Mouse (Mus musculus) forebrain, embryonic 11.5 days (tissue): ENCODE data around the gene Gstm6. TPM values are rescaled to one million over a fixed set of nuclear protein-coding genes. Genes with fewer than 3 reads are reported as not detected.

ENCODE experiments used
- ATAC-seq: fragments of 200-750 bp; cut with Nextera tagmentation; replicated peaks from 2 replicates; pipeline ENCODE4 v1.8.0; 2017; ENCODE audit warnings: moderate TSS enrichment; ENCODE audit not compliant: low FRiP score
- DNase-seq: peaks from one replicate; pipeline ENCODE4 v3.0.0-alpha.2; 2017; ENCODE audit warnings: low spot score
- H3K27ac ChIP-seq: fragments of 300-500 bp; sonication (generic); 2 replicates; pipeline ENCODE4 v1.5.1; 2014; ENCODE audit warnings: low read depth, low read length
- H3K27me3 ChIP-seq: fragments of 300-500 bp; sonication (generic); 2 replicates; pipeline ENCODE4 v1.6.1; 2014; ENCODE audit warnings: mild to moderate bottlenecking, low read length, mixed read lengths; ENCODE audit not compliant: control insufficient read depth, insufficient read depth
- H3K36me3 ChIP-seq: fragments of 300-500 bp; sonication (generic); 2 replicates; pipeline ENCODE4 v1.6.1; 2014; ENCODE audit warnings: mild to moderate bottlenecking, low read length, moderate library complexity, mixed read lengths; ENCODE audit not compliant: control insufficient read depth, insufficient read depth
- H3K4me1 ChIP-seq: fragments of 300-500 bp; sonication (generic); replicated peaks from 2 replicates; pipeline ENCODE4 v1.6.1; 2014; ENCODE audit warnings: low read length, mixed read lengths; ENCODE audit not compliant: control insufficient read depth, insufficient read depth
- H3K4me2 ChIP-seq: fragments of 300-500 bp; sonication (generic); 2 replicates; pipeline ENCODE4 v1.6.1; 2014; ENCODE audit warnings: low read depth, mild to moderate bottlenecking, low read length, moderate library complexity, mixed read lengths; ENCODE audit not compliant: severe bottlenecking
- H3K4me3 ChIP-seq: fragments of 300-500 bp; sonication (generic); 2 replicates; pipeline ENCODE4 v1.5.1; 2014; ENCODE audit warnings: low read depth, low read length
- H3K9ac ChIP-seq: fragments of 300-500 bp; sonication (generic); 2 replicates; pipeline ENCODE4 v1.6.1; 2014; ENCODE audit warnings: low read length
- H3K9me3 ChIP-seq: fragments of 300-500 bp; sonication (generic); 2 replicates; pipeline ENCODE4 v1.6.1; 2016; ENCODE audit warnings: low read length, mixed read lengths; ENCODE audit not compliant: control insufficient read depth
- WGBS: fragments of 180-500 bp; shearing (Covaris S2); extraction: QIAGEN DNeasy Blood & Tissue Kit; methylation state at CpG from one replicate; pipeline ENCODE4 v1.1.7; 2014; 5-methylcytosine and 5-hydroxymethylcytosine counted together
- polyA plus RNA-seq: library from polyadenylated mRNA; unstranded; fragments of >200 nt; fragmentation: Nextera tagmentation; extraction: Ambion mirVana; gene quantifications from 2 replicates; pipeline ENCODE4 v1.2.1, GENCODE M21; 2014

Gstm6 gene
- polyA plus RNA-seq, 1 experiment from 2014 or later, result 9.1 TPM

GRCm38 (mm10) chr3:107920348-107920747, 23.2 kb downstream of the Gstm6 start:
- Histone ChIP-seq H3K27ac (no peak overlapping the region), H3K4me3 (no peak overlapping the region), H3K9ac (no peak overlapping the region), H3K27me3 (no peaks in the 10 kb centered on the region), H3K9me3 (no peaks in the 10 kb centered on the region), H3K4me2 (no peak overlapping the region), H3K4me1 (no peaks in the 10 kb centered on the region), H3K36me3 (no peaks in the 10 kb centered on the region)
- ATAC-seq, result no peak
- WGBS, result 91% methylated on average over 5 of the region's 5 CpGs
- DNase-seq, result no peak

- no peaks in the 10 kb centered on the region for H3K27me3 ChIP-seq
- no peak overlapping the region for H3K4me2 ChIP-seq
- H3K4me3 ChIP-seq, result no peak overlapping the region
- DNase-seq, result no peak
- H3K9ac ChIP-seq, result no peak overlapping the region
- WGBS, result 61% methylated on average over 7 of the region's 7 CpGs
- H3K4me1 ChIP-seq, result no peaks in the 10 kb centered on the region
- no peaks in the 10 kb centered on the region for H3K9me3 ChIP-seq
- ATAC-seq, result peak; percentile 75; the same call in 1 of the 2 replicates
- no peak overlapping the region for H3K27ac ChIP-seq
- no peaks in the 10 kb centered on the region for H3K36me3 ChIP-seq
These were observed 25.7 kb downstream of the Gstm6 start for GRCm38 (mm10) chr3:107917783-107918408.

- ATAC-seq, result no peak
These were observed 26.5 kb downstream of the Gstm6 start for GRCm38 (mm10) chr3:107917097-107917496.

GRCm38 (mm10) chr3:107916674-107917073, 26.9 kb downstream of the Gstm6 start:
- no peak overlapping the region for H3K9ac ChIP-seq

More at GRCm38 (mm10) chr3:107917097-107917496, 26.5 kb downstream of the Gstm6 start:
- WGBS, result 78% methylated on average over 3 of the region's 3 CpGs
- H3K9me3 ChIP-seq, result no peaks in the 10 kb centered on the region
- no peaks in the 10 kb centered on the region for H3K4me1 ChIP-seq
- DNase-seq, result no peak
- H3K9ac ChIP-seq, result no peak overlapping the region
- no peaks in the 10 kb centered on the region for H3K27me3 ChIP-seq
- no peak overlapping the region for H3K27ac ChIP-seq
- no peak overlapping the region for H3K4me3 ChIP-seq
- H3K4me2 ChIP-seq, result no peak overlapping the region
- H3K36me3 ChIP-seq, result no peaks in the 10 kb centered on the region

GRCm38 (mm10) chr3:107905942-107906341, 37.6 kb downstream of the Gstm6 start:
- DNase-seq (no peak), ATAC-seq (no peak)
- Histone ChIP-seq H3K4me2 (no peak overlapping the region), H3K9ac (no peak overlapping the region), H3K27ac (no peak overlapping the region), H3K4me1 (no peaks in the 10 kb centered on the region), H3K9me3 (no peaks in the 10 kb centered on the region), H3K36me3 (no peaks in the 10 kb centered on the region), H3K4me3 (no peak overlapping the region), H3K27me3 (no peaks in the 10 kb centered on the region)
- WGBS, result 66% methylated on average over 6 of the region's 6 CpGs

More at GRCm38 (mm10) chr3:107916674-107917073, 26.9 kb downstream of the Gstm6 start:
- ATAC-seq, result no peak
- no peaks in the 10 kb centered on the region for H3K36me3 ChIP-seq
- no peak overlapping the region for H3K4me3 ChIP-seq
- H3K4me2 ChIP-seq, result no peak overlapping the region
- 80% methylated on average over 15 of the region's 15 CpGs for WGBS
- H3K4me1 ChIP-seq, result no peaks in the 10 kb centered on the region
- H3K27ac ChIP-seq, result no peak overlapping the region
- DNase-seq, result no peak
- H3K9me3 ChIP-seq, result no peaks in the 10 kb centered on the region
- no peaks in the 10 kb centered on the region for H3K27me3 ChIP-seq

- H3K36me3 ChIP-seq, result no peaks in the 10 kb centered on the region; the same call in 1 of the 2 replicates
- no peak overlapping the region for H3K9ac ChIP-seq
- no peak for DNase-seq
- no peaks in the 10 kb centered on the region for H3K27me3 ChIP-seq
- H3K4me1 ChIP-seq, result no peaks in the 10 kb centered on the region
- H3K4me2 ChIP-seq, result no peak overlapping the region
- 74% methylated on average over 11 of the region's 11 CpGs for WGBS
- no peak overlapping the region for H3K4me3 ChIP-seq
- H3K9me3 ChIP-seq, result no peaks in the 10 kb centered on the region
- no peak for ATAC-seq
- no peak overlapping the region for H3K27ac ChIP-seq
These were observed 42.4 kb downstream of the Gstm6 start for GRCm38 (mm10) chr3:107900955-107901673.

GRCm38 (mm10) chr3:107898691-107899090, 44.9 kb downstream of the Gstm6 start:
- no peak overlapping the region for H3K9ac ChIP-seq
- ATAC-seq, result no peak
- no peak overlapping the region for H3K4me3 ChIP-seq
- H3K27me3 ChIP-seq, result no peaks in the 10 kb centered on the region
- no peak overlapping the region for H3K27ac ChIP-seq
- H3K4me2 ChIP-seq, result no peak overlapping the region
- DNase-seq, result no peak
- H3K4me1 ChIP-seq, result peaks cover 2% of the 10 kb centered on the region; the same call in 1 of the 2 replicates
- H3K36me3 ChIP-seq, result no peaks in the 10 kb centered on the region; the same call in 1 of the 2 replicates
- WGBS, result 94% methylated on average over 13 of the region's 13 CpGs
- H3K9me3 ChIP-seq, result no peaks in the 10 kb centered on the region

GRCm38 (mm10) chr3:107895720-107896569, 47.6 kb downstream of the Gstm6 start, which contains the start of gene Gstm5:
TSS of gene Gstm5 (plus strand) at chr3:107895821.
- WGBS, result 6% methylated on average over 40 of the region's 40 CpGs
- H3K4me1 ChIP-seq, result peaks cover 2% of the 10 kb centered on the region; the same call in 1 of the 2 replicates
- no peaks in the 10 kb centered on the region for H3K27me3 ChIP-seq
- peak within 1 kb of the TSS; percentile 57; the same call in 1 of the 2 replicates for H3K27ac ChIP-seq
- peak; percentile 95 for ATAC-seq
- peak within 1 kb of the TSS; percentile 78 for H3K4me2 ChIP-seq
- no peaks in the 10 kb centered on the region for H3K9me3 ChIP-seq
- no peaks in the 10 kb centered on the region; the same call in 1 of the 2 replicates for H3K36me3 ChIP-seq
- peak within 1 kb of the TSS; percentile 92 for H3K9ac ChIP-seq
- peak; percentile 91 for DNase-seq
- H3K4me3 ChIP-seq, result peak within 1 kb of the TSS; percentile 75
